In the genomic region with DNA sequence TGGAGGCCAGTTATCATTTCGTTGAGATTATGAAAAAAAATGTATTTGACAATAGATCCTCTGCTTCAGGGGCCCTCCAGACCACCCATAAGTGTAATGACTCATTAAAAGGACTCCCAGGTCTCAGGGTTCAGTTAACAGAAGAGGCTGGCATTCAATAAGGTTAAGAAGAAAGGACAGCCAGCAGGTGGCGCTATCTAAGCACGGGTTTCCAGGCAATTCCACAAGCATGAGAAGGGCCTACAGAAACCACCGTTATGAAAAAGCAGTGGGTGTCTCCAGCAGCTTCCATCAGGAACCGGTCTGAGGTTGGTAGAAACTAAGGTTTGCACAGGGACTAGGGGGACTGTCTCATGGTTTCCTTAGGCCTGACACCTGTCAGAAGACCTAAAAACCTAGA, we compare ENCODE assay signal across 8 mouse cellular contexts.
DNase-seq lines count a peak whose midpoint lies in the region; ATAC-seq and TF ChIP-seq lines count a peak whose summit lies in the region.
"Had no signal": no experiment of that assay in that cellular context is flagged by ENCODE, and none has a peak within 500 bp of the region (broad histone marks: within the 10 kb centered on the region; RNA-seq: fewer than 3 reads in every experiment).

No protein-coding gene starts in this region.

- H3K27me3 ChIP-seq in MEL (ENCODE audit: control insufficient read depth in 1 of 2, insufficient read depth in 2 of 2, low read length in 2 of 2): no peaks in the 10 kb centered on the region
- no peaks in the 10 kb centered on the region for H3K27me3 ChIP-seq in hindbrain, embryonic 14.5 days (ENCODE audit: control insufficient read depth, insufficient read depth, low read length)
- H3K27me3 ChIP-seq: megakaryocyte, embryonic 14.5 days had no signal

- H3K36me3 ChIP-seq in MEL (ENCODE audit: control insufficient read depth in 1 of 2, insufficient read depth in 2 of 2, low read length in 2 of 2): peaks cover 0 to 46% of the 10 kb centered on the region in 2 experiments; a peak in 2 of 4 replicates
- H3K36me3 ChIP-seq in hindbrain, embryonic 14.5 days (replicated peaks; ENCODE audit: control insufficient read depth, insufficient read depth): no peaks in the 10 kb centered on the region

- peak overlapping the region; percentile 86 for H3K27ac ChIP-seq in MEL (ENCODE audit: control insufficient read depth, low read depth, low read length)
- no peak overlapping the region for H3K27ac ChIP-seq in hindbrain, embryonic 14.5 days
- no peak overlapping the region for H3K27ac ChIP-seq in left cerebral cortex, adult 2 months

- peak; percentile 82 to 84 (median 83) for TF ChIP-seq CTCF in MEL (IDR thresholded peaks at IDR 0.05 in 2 of 3, conservative IDR thresholded peaks at IDR 0.05 in 1 of 3; ENCODE audit: control insufficient read depth in 1 of 3, insufficient read depth in 1 of 3, low read depth in 2 of 3, low read length in 3 of 3, poor library complexity in 1 of 3, severe bottlenecking in 1 of 3)
- TF ChIP-seq CTCF in left cerebral cortex, adult 2 months (IDR thresholded peaks at IDR 0.05): peak; percentile 79

- H3K4me2 ChIP-seq in hindbrain, embryonic 14.5 days (replicated peaks): no peak overlapping the region

- TF ChIP-seq EP300 in MEL (IDR thresholded peaks at IDR 0.05; ENCODE audit: low read depth in 1 of 2, low read length in 2 of 2): peak in 1 of 2 experiments; percentile 43; a peak in 1 of 4 replicates

- peaks cover 11 to 35% of the 10 kb centered on the region in 2 experiments for H3K4me1 ChIP-seq in MEL (ENCODE audit: control insufficient read depth in 1 of 2, insufficient read depth in 2 of 2, low read length in 2 of 2)
- peaks cover 16% of the 10 kb centered on the region for H3K4me1 ChIP-seq in hindbrain, embryonic 14.5 days (replicated peaks; ENCODE audit: control insufficient read depth, insufficient read depth, low read length)

- TF ChIP-seq POLR2A in MEL (IDR thresholded peaks at IDR 0.05; ENCODE audit: control insufficient read depth in 1 of 2, insufficient read depth in 1 of 2, low read depth in 1 of 2, low read length in 2 of 2, poor library complexity in 1 of 2): no peak

- peak; percentile 94 for DNase-seq in MEL (ENCODE audit: low read depth, low spot score)
- DNase-seq in brain, adult 2 months (ENCODE audit: low read depth, low spot score): peak; percentile 89
- peak; percentile 51 for DNase-seq in fibroblast of lung, adult 2 months (ENCODE audit: low read depth)
- DNase-seq in hindbrain, embryonic 14.5 days (ENCODE audit: low spot score): peak; percentile 85
- DNase-seq in left cerebral cortex, adult 2 months (ENCODE audit: extremely low spot score in 1 of 2, low spot score in 2 of 2): peak; percentile 69 to 80
- peak; percentile 36 to 75 for DNase-seq in spleen, adult 18-20 months

- 0 out of 2 replicates have a peak, but pooled peaks have one; percentile 16 for ATAC-seq in hindbrain, embryonic 14.5 days (ENCODE audit: low FRiP score)
- peak; percentile 56 for ATAC-seq in megakaryocyte progenitor cell, adult 5-6 weeks (replicated peaks; ENCODE audit: poor library complexity)

- H3K4me3 ChIP-seq in MEL (ENCODE audit: control insufficient read depth in 1 of 2, insufficient read depth in 1 of 2, low read depth in 2 of 2, low read length in 2 of 2): no peak overlapping the region
- H3K4me3 ChIP-seq in hindbrain, embryonic 14.5 days (replicated peaks; ENCODE audit: low read length): no peak overlapping the region
- no peak overlapping the region for H3K4me3 ChIP-seq in left cerebral cortex, adult 2 months
- H3K4me3 ChIP-seq: megakaryocyte, embryonic 14.5 days had no signal

- H3K9me3 ChIP-seq in MEL (replicated peaks; ENCODE audit: insufficient read depth, low read length): no peaks in the 10 kb centered on the region
- H3K9me3 ChIP-seq in hindbrain, embryonic 14.5 days (ENCODE audit: control insufficient read depth, low read length): no peaks in the 10 kb centered on the region
- H3K9me3 ChIP-seq: megakaryocyte, embryonic 14.5 days had no signal

- intact Hi-C loops in left cerebral cortex, adult 2 months (cut with DNase I): loop anchor here (5.0 to 10.0 kb wide), 4 partner anchors 85 to 612 kb away; a partner anchor contains a TSS

- peak overlapping the region; percentile 48 for H3K9ac ChIP-seq in MEL (ENCODE audit: control insufficient read depth, low read depth, low read length, poor library complexity, severe bottlenecking)
- H3K9ac ChIP-seq in hindbrain, embryonic 14.5 days: no peak overlapping the region

- H3K79me2 ChIP-seq in MEL (ENCODE audit: control insufficient read depth, insufficient read depth, low read length, poor library complexity): no peaks in the 10 kb centered on the region

- peak; percentile 61 for TF ChIP-seq RAD21 in MEL (IDR thresholded peaks at IDR 0.05; ENCODE audit: low read depth, low read length)

- 7% methylated on average over 5 of the region's 5 CpGs for WGBS in hindbrain, embryonic 14.5 days

TF ChIP-seq in MEL, 35 proteins besides CTCF, POLR2A, EP300 and RAD21:
- TF ChIP-seq ETS1 (IDR thresholded peaks at IDR 0.05; ENCODE audit: low read depth, low read length) (peak; percentile 44; the same call in 1 of the 2 replicates), CHD1 (IDR thresholded peaks at IDR 0.05; ENCODE audit: low read depth, low read length) (no peak), E2F4 (IDR thresholded peaks at IDR 0.05; ENCODE audit: borderline replicate concordance, low read depth, low read length) (no peak), KAT2A (conservative IDR thresholded peaks at IDR 0.05; ENCODE audit: low read depth, low read length) (no peak), TBP (IDR thresholded peaks at IDR 0.05; ENCODE audit: low read depth, low read length) (no peak), USF1 (IDR thresholded peaks at IDR 0.05; ENCODE audit: low read depth, low read length) (no peak), TAL1 (IDR thresholded peaks at IDR 0.05; ENCODE audit: low read length) (no peak), POLR2AphosphoS2 (IDR thresholded peaks at IDR 0.05; ENCODE audit: low read length) (no peak), ELF1 (IDR thresholded peaks at IDR 0.05; ENCODE audit: low read depth, low read length) (no peak), MAX (IDR thresholded peaks at IDR 0.05; ENCODE audit: low read length) (no peak), MYB (IDR thresholded peaks at IDR 0.05; ENCODE audit: low read depth, low read length) (no peak), ZC3H11A (IDR thresholded peaks at IDR 0.05; ENCODE audit: low read depth, low read length) (peak; percentile 38), RCOR1 (IDR thresholded peaks at IDR 0.05; ENCODE audit: low read depth, low read length) (no peak), SMC3 (IDR thresholded peaks at IDR 0.05; ENCODE audit: low read depth, low read length) (peak; percentile 72), MXI1 (IDR thresholded peaks at IDR 0.05; ENCODE audit: low read depth, low read length) (no peak; the same call in 1 of the 2 replicates), HCFC1 (IDR thresholded peaks at IDR 0.05; ENCODE audit: low read depth, low read length) (no peak), GATA1 (IDR thresholded peaks at IDR 0.05; ENCODE audit: low read depth, low read length) (peak; percentile 34; the same call in 1 of the 2 replicates), TCF12 (IDR thresholded peaks at IDR 0.05; ENCODE audit: low read depth, low read length) (no peak), MEF2A (IDR thresholded peaks at IDR 0.05; ENCODE audit: extremely low read depth, insufficient replicate concordance, low read depth, low read length, poor library complexity, severe bottlenecking) (no peak), GABPA (IDR thresholded peaks at IDR 0.05; ENCODE audit: low read depth, low read length) (no peak), MAZ (IDR thresholded peaks at IDR 0.05; ENCODE audit: low read depth, low read length) (no peak), JUND (IDR thresholded peaks at IDR 0.05; ENCODE audit: low read depth, low read length) (no peak; the same call in 1 of the 2 replicates), NELFE (IDR thresholded peaks at IDR 0.05; ENCODE audit: low read depth, low read length) (no peak), ZMIZ1 (IDR thresholded peaks at IDR 0.05; ENCODE audit: low read depth, low read length) (no peak), POLR2AphosphoS5 (IDR thresholded peaks at IDR 0.05; ENCODE audit: borderline replicate concordance, low read depth, low read length) (no peak), BHLHE40 (IDR thresholded peaks at IDR 0.05; ENCODE audit: borderline replicate concordance, low read depth, low read length) (no peak), CHD2 (IDR thresholded peaks at IDR 0.05; ENCODE audit: low read length) (no peak), SIN3A (IDR thresholded peaks at IDR 0.05; ENCODE audit: low read length) (no peak; the same call in none of the 2 replicates), ZKSCAN1 (IDR thresholded peaks at IDR 0.05; ENCODE audit: low read depth, low read length) (no peak), UBTF (IDR thresholded peaks at IDR 0.05; ENCODE audit: borderline replicate concordance, insufficient read depth, low read depth, low read length) (no peak)
